Mouse (Mus musculus) kidney, postnatal 4 days (tissue): ENCODE data around the gene Nono.
A peak's percentile ranks its signal among the peaks of the same experiment; 100 is the strongest.

ENCODE experiments used
- DNase-seq, 2 experiments: peaks; one replicate each; pipeline ENCODE4 v3.0.0; 2021; ENCODE audit warnings: mixed read lengths in 2 of 2

The Nono gene

GRCm38 (mm10) chrX:101486487-101487152 is 57.5 kb downstream of the Nono start:
- DNase-seq = peak; percentile 42 to 47
